17 mouse cellular contexts compared by ENCODE assay signal in the genomic region with DNA sequence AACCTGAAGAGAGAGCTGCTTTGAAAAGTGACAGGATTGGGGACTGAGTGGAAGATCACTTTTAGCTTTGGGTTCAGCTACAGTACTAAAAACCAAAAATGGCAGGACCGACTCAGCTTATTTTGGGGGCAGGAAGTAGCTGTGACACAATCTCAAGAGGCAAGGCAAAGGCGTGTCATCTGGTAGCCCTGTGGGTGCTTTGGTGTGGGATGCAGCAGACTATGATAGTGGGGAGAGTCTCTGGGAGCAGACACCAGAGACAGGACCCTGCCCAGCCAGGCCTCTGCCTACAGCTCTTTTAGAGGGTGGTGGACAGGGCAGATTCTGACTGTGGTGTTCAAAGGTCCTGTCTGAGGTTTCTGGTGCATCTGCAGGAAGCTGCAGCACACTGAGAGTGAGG. TPM values are rescaled to one million over a fixed set of nuclear protein-coding genes. Genes with fewer than 3 reads are reported as not detected.
DNase-seq lines count a peak whose midpoint lies in the region; ATAC-seq lines count a peak whose summit lies in the region.
"Had no signal": no experiment of that assay in that cellular context is flagged by ENCODE, and none has a peak within 500 bp of the region (broad histone marks: within the 10 kb centered on the region; RNA-seq: fewer than 3 reads in every experiment).

No protein-coding gene starts in this region.

- WGBS in hindbrain, embryonic 16.5 days: 92% methylated on average over 2 of the region's 2 CpGs

- DNase-seq in CD4-positive, CD25-positive, alpha-beta regulatory T cell, adult 2 months (ENCODE audit: low read depth, low spot score): peak; percentile 49
- peak; percentile 54 for DNase-seq in thymus, postnatal 25 days
- DNase-seq in lung, postnatal 14 days: no peak
- DNase-seq in right cerebral cortex, postnatal 10 days (ENCODE audit: low spot score in 2 of 2): no peak
- DNase-seq: adrenal gland, postnatal 14 days; cerebellum, adult 2 months; heart, postnatal 36 days; lung, postnatal 10 days had no signal

- no peak overlapping the region for H3K4me2 ChIP-seq in hindbrain, embryonic 16.5 days (ENCODE audit: low read length)
- H3K4me2 ChIP-seq: heart, embryonic 13.5 days; kidney, embryonic 15.5 days; limb, embryonic 15.5 days; midbrain, embryonic 13.5 days had no signal

- no peaks in the 10 kb centered on the region for H3K27me3 ChIP-seq in hindbrain, embryonic 16.5 days (replicated peaks; ENCODE audit: control insufficient read depth, insufficient read depth, low read length)
- H3K27me3 ChIP-seq: CH12.LX; heart, embryonic 13.5 days; kidney, embryonic 15.5 days; limb, embryonic 15.5 days; midbrain, embryonic 13.5 days had no signal

- H3K4me1 ChIP-seq in hindbrain, embryonic 16.5 days (ENCODE audit: control insufficient read depth, insufficient read depth, low read depth, low read length): peaks cover 12% of the 10 kb centered on the region
- H3K4me1 ChIP-seq: limb, embryonic 15.5 days had no signal

- H3K27ac ChIP-seq in hindbrain, embryonic 16.5 days (ENCODE audit: low read depth, low read length): no peak overlapping the region
- H3K27ac ChIP-seq: heart, embryonic 13.5 days; kidney, embryonic 15.5 days; limb, embryonic 15.5 days; midbrain, embryonic 13.5 days had no signal

- no peaks in the 10 kb centered on the region for H3K9me3 ChIP-seq in hindbrain, embryonic 16.5 days (ENCODE audit: control insufficient read depth, low read length)
- H3K9me3 ChIP-seq: heart, embryonic 13.5 days; kidney, embryonic 15.5 days; limb, embryonic 15.5 days; midbrain, embryonic 13.5 days had no signal

- H3K9ac ChIP-seq in hindbrain, embryonic 16.5 days (ENCODE audit: low read depth, low read length): no peak overlapping the region
- H3K9ac ChIP-seq: heart, embryonic 13.5 days; kidney, embryonic 15.5 days; limb, embryonic 15.5 days; midbrain, embryonic 13.5 days had no signal

- 0 out of 2 replicates have a peak, but pooled peaks cover 2% of the 10 kb centered on the region for H3K36me3 ChIP-seq in hindbrain, embryonic 16.5 days (ENCODE audit: control insufficient read depth, insufficient read depth, low read length)

- ATAC-seq in activated CD4-positive, CD25-positive, alpha-beta regulatory T cell, adult 4 months: peak; percentile 33
- ATAC-seq in megakaryocyte-erythroid progenitor cell, adult 5-6 weeks (replicated peaks; ENCODE audit: low FRiP score, low TSS enrichment, poor library complexity, severe bottlenecking): 0 out of 2 replicates have a peak, but pooled peaks have one; percentile 31
- no peak for ATAC-seq in hindbrain, embryonic 16.5 days
- ATAC-seq: midbrain, embryonic 13.5 days had no signal

- no peak overlapping the region for H3K4me3 ChIP-seq in hindbrain, embryonic 16.5 days (ENCODE audit: low read length)
- H3K4me3 ChIP-seq: heart, embryonic 13.5 days; kidney, embryonic 15.5 days; limb, embryonic 15.5 days; midbrain, embryonic 13.5 days; myocyte had no signal

RNA-seq across cellular contexts. Expression of gene Nin, which starts 38.5 kb away (rescaled TPM):
- polyA plus RNA-seq in activated CD4-positive, CD25-positive, alpha-beta regulatory T cell, adult 4 months (2017; shearing (Covaris generic)): 10 to 100 TPM; 19.2 to 24.3 TPM
- 33.1 and 50.1 TPM in 2 replicates for total RNA-seq in megakaryocyte-erythroid progenitor cell, adult 5-6 weeks (2014; fragmentation: Nextera tagmentation)
- total RNA-seq in megakaryocyte-erythroid progenitor cell, adult 5-6 weeks (2017): 41.3 and 61.0 TPM in 2 replicates
- polyA plus RNA-seq in hindbrain, embryonic 16.5 days (2015; fragmentation: Nextera tagmentation; extraction: Ambion mirVana): 9.4 and 10.8 TPM in 2 replicates

Comparison
In these comparisons a context has a peak if more than half of its experiments do, and no peak if none do; other contexts are left out.
1. DNase-seq: peak in CD4-positive, CD25-positive, alpha-beta regulatory T cell, adult 2 months (single experiment) and thymus, postnatal 25 days (single experiment); none in lung, postnatal 14 days (single experiment) and right cerebral cortex, postnatal 10 days (0 of 2).